Mouse (Mus musculus) urinary bladder, postnatal 4 days (tissue): ENCODE results near the gene Gm21854.
"Not testable (repeated sequence)": the region's sequence is repeated elsewhere in the genome, so short reads cannot be mapped to it uniquely, and the experiment has no call there.

Source experiments
- DNase-seq, 2 experiments: peaks; one replicate each; pipeline ENCODE4 v3.0.0; 2021 to 2022; ENCODE audit warnings: low spot score in 2 of 2

Gm21854 gene

GRCm38 (mm10) chrY:5656686-5657085, at the start of gene Gm21854:
Gene Gm21854, plus strand, starts transcription at chrY:5656986.
- DNase-seq = not testable (repeated sequence)
